Mouse (Mus musculus) midbrain, postnatal 0 days (tissue): Measurements from ENCODE around the gene Gstp2. TPM values are rescaled to one million over a fixed set of nuclear protein-coding genes. Genes with fewer than 3 reads are reported as not detected.

ENCODE experiments used
- ATAC-seq: fragments of 200-750 bp; cut with Nextera tagmentation; 2 replicates; pipeline ENCODE4 v1.8.0; 2017; ENCODE audit warnings: moderate number of reproducible peaks, mild to moderate bottlenecking, moderate TSS enrichment, moderate library complexity; ENCODE audit not compliant: low FRiP score
- DNase-seq: peaks from one replicate; pipeline ENCODE4 v3.0.0-alpha.2; 2015; ENCODE audit warnings: low spot score
- H3K27ac ChIP-seq: fragments of 300-500 bp; sonication (generic); 2 replicates; pipeline ENCODE4 v1.5.1; 2014; ENCODE audit warnings: low read depth, mild to moderate bottlenecking, low read length, mixed read lengths
- H3K27me3 ChIP-seq: fragments of 300-500 bp; sonication (generic); 2 replicates; pipeline ENCODE4 v1.6.1; 2014; ENCODE audit warnings: low read length, control low read depth, mixed read lengths; ENCODE audit not compliant: insufficient read depth
- H3K36me3 ChIP-seq: fragments of 300-500 bp; sonication (generic); 2 replicates; pipeline ENCODE4 v1.6.1; 2014; ENCODE audit warnings: low read length, control low read depth, mixed read lengths; ENCODE audit not compliant: insufficient read depth
- H3K4me1 ChIP-seq: fragments of 300-500 bp; sonication (generic); 2 replicates; pipeline ENCODE4 v1.6.1; 2014; ENCODE audit warnings: mild to moderate bottlenecking, control low read depth, antibody characterized with exemption, low read length, mixed read lengths; ENCODE audit not compliant: insufficient read depth
- H3K4me2 ChIP-seq: fragments of 300-500 bp; sonication (generic); 2 replicates; pipeline ENCODE4 v1.6.1; 2014; ENCODE audit warnings: low read depth, mild to moderate bottlenecking, low read length, mixed read lengths; ENCODE audit not compliant: poor library complexity, severe bottlenecking
- H3K4me3 ChIP-seq: fragments of 300-500 bp; sonication (generic); 2 replicates; pipeline ENCODE4 v1.5.1; 2014; ENCODE audit warnings: low read depth, mild to moderate bottlenecking, low read length, moderate library complexity
- H3K9ac ChIP-seq: fragments of 300-500 bp; sonication (generic); replicated peaks from 2 replicates; pipeline ENCODE4 v1.6.1; 2014; ENCODE audit warnings: mild to moderate bottlenecking, low read length, moderate library complexity, mixed read lengths; ENCODE audit not compliant: poor library complexity, severe bottlenecking
- H3K9me3 ChIP-seq: fragments of 300-500 bp; sonication (generic); 2 replicates; pipeline ENCODE4 v1.6.1; 2016; ENCODE audit warnings: low read length, control low read depth
- CTCF ChIP-seq: IDR thresholded peaks from 2 replicates; pipeline ENCODE4 v1.5.1; 2016; ENCODE audit warnings: antibody characterized with exemption, mild to moderate bottlenecking
- WGBS: fragments of 180-500 bp; shearing (Covaris S2); extraction: QIAGEN DNeasy Blood & Tissue Kit; methylation state at CpG from one replicate; pipeline ENCODE4 v1.1.7; 2014; 5-methylcytosine and 5-hydroxymethylcytosine counted together
- polyA plus RNA-seq: library from polyadenylated mRNA; unstranded; fragments of >200 nt; fragmentation: Nextera tagmentation; extraction: Ambion mirVana; gene quantifications from 2 replicates; pipeline ENCODE4 v1.2.1, GENCODE M21; 2015
- total RNA-seq: library from RNA; depleted of rRNA; stranded (reverse); fragments of >200 nt; gene quantifications from 2 replicates; pipeline ENCODE4 v1.2.3, GENCODE M21; 2014

Gene Gstp2
- total and polyA plus RNA-seq, 2 experiments from 2014 or later, result 2.4 TPM; not detected in 1

GRCm38 (mm10) chr19:4059069-4059740, 13.4 kb upstream of the Gstp2 start, which contains the start of gene Gstp3:
TSS of gene Gstp3 (minus strand) at chr19:4059569.
- H3K4me3 ChIP-seq, result no peak within 1 kb of the TSS
- ATAC-seq (no peak), DNase-seq (no peak)
- no peaks in the 10 kb centered on the region for H3K9me3 ChIP-seq
- H3K4me2 ChIP-seq, result no peak within 1 kb of the TSS
- no peak within 1 kb of the TSS for H3K27ac ChIP-seq
- TF ChIP-seq CTCF, result no peak
- no peaks in the 10 kb centered on the region for H3K27me3 ChIP-seq
- H3K9ac ChIP-seq, result no peak within 1 kb of the TSS
- no peaks in the 10 kb centered on the region for H3K4me1 ChIP-seq
- WGBS, result 86% methylated on average over 15 of the region's 15 CpGs
- no peaks in the 10 kb centered on the region for H3K36me3 ChIP-seq

- no peak for DNase-seq
Observed at GRCm38 (mm10) chr19:4058581-4058980, 12.8 kb upstream of the Gstp2 start.

GRCm38 (mm10) chr19:4057962-4058361, 12.1 kb upstream of the Gstp2 start:
- Histone ChIP-seq H3K36me3 (no peaks in the 10 kb centered on the region), H3K4me2 (no peak overlapping the region), H3K27ac (no peak overlapping the region), H3K4me1 (no peaks in the 10 kb centered on the region), H3K4me3 (no peak overlapping the region), H3K9ac (no peak overlapping the region), H3K27me3 (no peaks in the 10 kb centered on the region), H3K9me3 (no peaks in the 10 kb centered on the region)
- ATAC-seq (no peak), DNase-seq (no peak)
- 95% methylated on average over 7 of the region's 7 CpGs for WGBS
- TF ChIP-seq CTCF, result no peak

More at GRCm38 (mm10) chr19:4058581-4058980, 12.8 kb upstream of the Gstp2 start:
- no peak for ATAC-seq
- Histone ChIP-seq H3K27ac (no peak overlapping the region), H3K27me3 (no peaks in the 10 kb centered on the region), H3K9ac (no peak overlapping the region), H3K4me2 (no peak overlapping the region), H3K36me3 (no peaks in the 10 kb centered on the region), H3K4me3 (no peak overlapping the region), H3K4me1 (no peaks in the 10 kb centered on the region), H3K9me3 (no peaks in the 10 kb centered on the region)
- no peak for TF ChIP-seq CTCF
- 90% methylated on average over 5 of the region's 5 CpGs for WGBS

- WGBS, result 85% methylated on average over 13 of the region's 13 CpGs
- no peak overlapping the region for H3K4me3 ChIP-seq
- H3K36me3 ChIP-seq, result no peaks in the 10 kb centered on the region
- H3K4me2 ChIP-seq, result no peak overlapping the region
- no peaks in the 10 kb centered on the region for H3K9me3 ChIP-seq
- H3K27me3 ChIP-seq, result no peaks in the 10 kb centered on the region
- no peak for TF ChIP-seq CTCF
- no peak overlapping the region for H3K27ac ChIP-seq
- ATAC-seq, result no peak
- DNase-seq, result no peak
- H3K9ac ChIP-seq, result no peak overlapping the region
- H3K4me1 ChIP-seq, result no peaks in the 10 kb centered on the region
Observed at GRCm38 (mm10) chr19:4057389-4057788, 11.6 kb upstream of the Gstp2 start.

- no peak for ATAC-seq
- WGBS, result 44% methylated on average over 4 of the region's 4 CpGs
- H3K9ac ChIP-seq, result no peak overlapping the region
Observed at GRCm38 (mm10) chr19:4056727-4057126, 10.9 kb upstream of the Gstp2 start.

GRCm38 (mm10) chr19:4055947-4056693, 10.3 kb upstream of the Gstp2 start:
- WGBS, result 63% methylated on average over 15 of the region's 15 CpGs
- ATAC-seq (no peak), DNase-seq (no peak)
- Histone ChIP-seq H3K4me3 (no peak overlapping the region), H3K27ac (no peak overlapping the region), H3K36me3 (no peaks in the 10 kb centered on the region), H3K9me3 (no peaks in the 10 kb centered on the region), H3K4me1 (no peaks in the 10 kb centered on the region), H3K27me3 (no peaks in the 10 kb centered on the region), H3K9ac (no peak overlapping the region), H3K4me2 (no peak overlapping the region)
- TF ChIP-seq CTCF, result no peak

More at GRCm38 (mm10) chr19:4056727-4057126, 10.9 kb upstream of the Gstp2 start:
- Histone ChIP-seq H3K4me2 (no peak overlapping the region), H3K27ac (no peak overlapping the region), H3K4me3 (no peak overlapping the region), H3K27me3 (no peaks in the 10 kb centered on the region), H3K9me3 (no peaks in the 10 kb centered on the region), H3K4me1 (no peaks in the 10 kb centered on the region), H3K36me3 (no peaks in the 10 kb centered on the region)
- TF ChIP-seq CTCF, result no peak
- no peak for DNase-seq
